Mouse (Mus musculus): ENCODE data around the gene Tecpr2. TPM values are rescaled to one million over a fixed set of nuclear protein-coding genes. Genes with fewer than 3 reads are reported as not detected.

Tecpr2 gene
- polyA plus RNA-seq, 1 experiment from 2014 or later = 7.6 TPM

GRCm38 (mm10) chr12:111019086-111019485 is 130.0 kb downstream of the Tecpr2 start:
- H3K4me2 ChIP-seq (ENCODE audit: low read length) = no peak overlapping the region
- WGBS = 98% methylated on average over 2 of the region's 2 CpGs
- H3K9me3 ChIP-seq (ENCODE audit: control insufficient read depth, low read length) = no peaks in the 10 kb centered on the region
- H3K36me3 ChIP-seq (ENCODE audit: control insufficient read depth, insufficient read depth, low read length) = no peaks in the 10 kb centered on the region
- no peak overlapping the region for H3K27ac ChIP-seq (replicated peaks; ENCODE audit: low read depth, low read length)
- H3K9ac ChIP-seq (replicated peaks; ENCODE audit: low read length) = no peak overlapping the region
- no peak for DNase-seq
- H3K27me3 ChIP-seq (ENCODE audit: control insufficient read depth, insufficient read depth, low read length) = no peaks in the 10 kb centered on the region
- no peaks in the 10 kb centered on the region for H3K4me1 ChIP-seq (ENCODE audit: control insufficient read depth, insufficient read depth, low read length)
- no peak for ATAC-seq (ENCODE audit: low FRiP score, low TSS enrichment)
- no peak overlapping the region for H3K4me3 ChIP-seq (replicated peaks; ENCODE audit: low read depth, low read length)

GRCm38 (mm10) chr12:111021138-111021537 is 132.1 kb downstream of the Tecpr2 start:
- DNase-seq = no peak
- Histone ChIP-seq H3K27me3 (ENCODE audit: control insufficient read depth, insufficient read depth, low read length) (no peaks in the 10 kb centered on the region), H3K36me3 (ENCODE audit: control insufficient read depth, insufficient read depth, low read length) (no peaks in the 10 kb centered on the region), H3K4me2 (ENCODE audit: low read length) (no peak overlapping the region), H3K4me3 (replicated peaks; ENCODE audit: low read depth, low read length) (no peak overlapping the region), H3K27ac (replicated peaks; ENCODE audit: low read depth, low read length) (no peak overlapping the region), H3K9me3 (ENCODE audit: control insufficient read depth, low read length) (no peaks in the 10 kb centered on the region), H3K9ac (replicated peaks; ENCODE audit: low read length) (no peak overlapping the region), H3K4me1 (ENCODE audit: control insufficient read depth, insufficient read depth, low read length) (no peaks in the 10 kb centered on the region)
- WGBS = 14% methylated on average over 1 of the region's 1 CpGs
- no peak for ATAC-seq (ENCODE audit: low FRiP score, low TSS enrichment)

- WGBS = 67% methylated on average over 3 of the region's 3 CpGs
- Histone ChIP-seq H3K4me2 (ENCODE audit: low read length) (no peak overlapping the region), H3K27me3 (ENCODE audit: control insufficient read depth, insufficient read depth, low read length) (no peaks in the 10 kb centered on the region), H3K4me1 (ENCODE audit: control insufficient read depth, insufficient read depth, low read length) (no peaks in the 10 kb centered on the region), H3K9ac (replicated peaks; ENCODE audit: low read length) (no peak overlapping the region), H3K27ac (replicated peaks; ENCODE audit: low read depth, low read length) (no peak overlapping the region), H3K9me3 (ENCODE audit: control insufficient read depth, low read length) (no peaks in the 10 kb centered on the region), H3K36me3 (ENCODE audit: control insufficient read depth, insufficient read depth, low read length) (no peaks in the 10 kb centered on the region), H3K4me3 (replicated peaks; ENCODE audit: low read depth, low read length) (no peak overlapping the region)
- no peak for ATAC-seq (ENCODE audit: low FRiP score, low TSS enrichment)
- DNase-seq = no peak
These were observed 132.5 kb downstream of the Tecpr2 start for GRCm38 (mm10) chr12:111021577-111021976.

Other genes with a start within 250 kb of the Tecpr2 start
- gene 1700001K19Rik, start 206.6 kb upstream of the Tecpr2 start, polyA plus RNA-seq (2014; fragmentation: Nextera tagmentation; extraction: Ambion mirVana) = 0.70 TPM in 1 of 2 replicates, not detected in the other
- 1,408 and 1,565 TPM in 2 replicates for gene Hsp90aa1, start 186.5 kb upstream of the Tecpr2 start, polyA plus RNA-seq (2014; fragmentation: Nextera tagmentation; extraction: Ambion mirVana)
- 22.1 and 24.0 TPM in 2 replicates for gene Wdr20, start 151.3 kb upstream of the Tecpr2 start, polyA plus RNA-seq (2014; fragmentation: Nextera tagmentation; extraction: Ambion mirVana)
- gene Mok, start 48.3 kb upstream of the Tecpr2 start, polyA plus RNA-seq (2014; fragmentation: Nextera tagmentation; extraction: Ambion mirVana) = 15.9 and 17.9 TPM in 2 replicates
- gene Zfp839, start 39.0 kb upstream of the Tecpr2 start, polyA plus RNA-seq (2014; fragmentation: Nextera tagmentation; extraction: Ambion mirVana) = 2.0 and 3.1 TPM in 2 replicates
- 83.0 and 83.1 TPM in 2 replicates for gene Cinp, start 119 bp upstream of the Tecpr2 start, polyA plus RNA-seq (2014; fragmentation: Nextera tagmentation; extraction: Ambion mirVana)
- 6.7 and 7.4 TPM in 2 replicates for gene Ankrd9, start 89.8 kb downstream of the Tecpr2 start, polyA plus RNA-seq (2014; fragmentation: Nextera tagmentation; extraction: Ambion mirVana)
- gene Rcor1, start 150.1 kb downstream of the Tecpr2 start, polyA plus RNA-seq (2014; fragmentation: Nextera tagmentation; extraction: Ambion mirVana) = 6.6 and 7.6 TPM in 2 replicates